Mouse (Mus musculus): Measurements from ENCODE around the gene Grhl1. TPM values are rescaled to one million over a fixed set of nuclear protein-coding genes. Genes with fewer than 3 reads are reported as not detected.

The Grhl1 gene
- total RNA-seq, 2 experiments from 2014 or later, result 0.61 to 0.65 TPM

- intact Hi-C loops (cut with DNase I), result no loop called here
- DNase-seq (ENCODE audit: low spot score), result no peak
Observed at GRCm38 (mm10) chr12:24586193-24586592, 14.1 kb downstream of the Grhl1 start.

GRCm38 (mm10) chr12:24590371-24590770, 18.3 kb downstream of the Grhl1 start:
- intact Hi-C loops (cut with DNase I), result no loop called here
- DNase-seq (ENCODE audit: low spot score), result no peak

- intact Hi-C loops (cut with DNase I), result no loop called here
- DNase-seq (ENCODE audit: low spot score), result no peak
Observed at GRCm38 (mm10) chr12:24592055-24592454, 20.0 kb downstream of the Grhl1 start.

GRCm38 (mm10) chr12:24592956-24593672, 21.0 kb downstream of the Grhl1 start:
- peak; percentile 68 for DNase-seq (ENCODE audit: low spot score)
- intact Hi-C loops (cut with DNase I), result no loop called here

- intact Hi-C loops (cut with DNase I), result no loop called here
- no peak for DNase-seq (ENCODE audit: low spot score)
Observed at GRCm38 (mm10) chr12:24597376-24597775, 25.3 kb downstream of the Grhl1 start.

- DNase-seq (ENCODE audit: low spot score), result no peak
- intact Hi-C loops (cut with DNase I), result no loop called here
Observed at GRCm38 (mm10) chr12:24599366-24599895, 27.3 kb downstream of the Grhl1 start.

- no peak for DNase-seq (ENCODE audit: low spot score)
- intact Hi-C loops (cut with DNase I), result loop anchor here (5.0 kb wide), 2 partner anchors 82 to 352 kb away; partner anchors contain the start of gene Cys1
Observed at GRCm38 (mm10) chr12:24600074-24600473, 28.0 kb downstream of the Grhl1 start.

GRCm38 (mm10) chr12:24600806-24601205, 28.7 kb downstream of the Grhl1 start:
- peak; percentile 57 for DNase-seq (ENCODE audit: low spot score)
- intact Hi-C loops (cut with DNase I), result loop anchor here (1.0 to 5.0 kb wide), 3 partner anchors 81 to 351 kb away; partner anchors contain the start of gene Cys1

GRCm38 (mm10) chr12:24603266-24603665, 31.2 kb downstream of the Grhl1 start:
- peak; percentile 34 for DNase-seq (ENCODE audit: low spot score)
- intact Hi-C loops (cut with DNase I), result loop anchor here (1.0 to 5.0 kb wide), 3 partner anchors 79 to 349 kb away; partner anchors contain the start of gene Cys1

- DNase-seq (ENCODE audit: low spot score), result no peak
Observed at GRCm38 (mm10) chr12:24606166-24606565, 34.1 kb downstream of the Grhl1 start.

GRCm38 (mm10) chr12:24612591-24612990, 40.5 kb downstream of the Grhl1 start:
- intact Hi-C loops (cut with DNase I), result no loop called here
- no peak for DNase-seq (ENCODE audit: low spot score)

More at GRCm38 (mm10) chr12:24606166-24606565, 34.1 kb downstream of the Grhl1 start:
- intact Hi-C loops (cut with DNase I), result no loop called here

GRCm38 (mm10) chr12:24614452-24615075, 42.5 kb downstream of the Grhl1 start:
- intact Hi-C loops (cut with DNase I), result no loop called here
- DNase-seq (ENCODE audit: low spot score), result no peak

GRCm38 (mm10) chr12:24615140-24615539, 43.1 kb downstream of the Grhl1 start:
- DNase-seq (ENCODE audit: low spot score), result no peak
- intact Hi-C loops (cut with DNase I), result no loop called here

- intact Hi-C loops (cut with DNase I), result no loop called here
- DNase-seq (ENCODE audit: low spot score), result no peak
Observed at GRCm38 (mm10) chr12:24619436-24619835, 47.4 kb downstream of the Grhl1 start.

- intact Hi-C loops (cut with DNase I), result no loop called here
- DNase-seq (ENCODE audit: low spot score), result no peak
Observed at GRCm38 (mm10) chr12:24623486-24624251, 51.6 kb downstream of the Grhl1 start.

GRCm38 (mm10) chr12:24626401-24626800, 54.3 kb downstream of the Grhl1 start:
- no peak for DNase-seq (ENCODE audit: low spot score)
- intact Hi-C loops (cut with DNase I), result loop anchor here (5.0 kb wide), 1 partner anchor 71 kb away; no protein-coding TSS in a partner anchor

GRCm38 (mm10) chr12:24627215-24627614, 55.1 kb downstream of the Grhl1 start:
- intact Hi-C loops (cut with DNase I), result loop anchor here (5.0 kb wide), 1 partner anchor 70 kb away; no protein-coding TSS in a partner anchor
- DNase-seq (ENCODE audit: low spot score), result no peak

- peak; percentile 17 for DNase-seq (ENCODE audit: low spot score)
- intact Hi-C loops (cut with DNase I), result no loop called here
Observed at GRCm38 (mm10) chr12:24630220-24630619, 58.1 kb downstream of the Grhl1 start.

GRCm38 (mm10) chr12:24632404-24632803, 60.3 kb downstream of the Grhl1 start:
- intact Hi-C loops (cut with DNase I), result loop anchor here (2.0 kb wide), 1 partner anchor 18 kb away; the partner anchor contains the start of gene Klf11

GRCm38 (mm10) chr12:24633753-24634191, 61.7 kb downstream of the Grhl1 start:
- peak; percentile 67 for DNase-seq (ENCODE audit: low spot score)
- intact Hi-C loops (cut with DNase I), result loop anchor here (2.0 kb wide), 1 partner anchor 17 kb away; the partner anchor contains the start of gene Klf11

More at GRCm38 (mm10) chr12:24632404-24632803, 60.3 kb downstream of the Grhl1 start:
- no peak for DNase-seq (ENCODE audit: low spot score)

Data from heart, postnatal 25 days (tissue).